Mouse (Mus musculus): ENCODE measurements around the gene Mrpl45.

Mrpl45 gene

DNA sequence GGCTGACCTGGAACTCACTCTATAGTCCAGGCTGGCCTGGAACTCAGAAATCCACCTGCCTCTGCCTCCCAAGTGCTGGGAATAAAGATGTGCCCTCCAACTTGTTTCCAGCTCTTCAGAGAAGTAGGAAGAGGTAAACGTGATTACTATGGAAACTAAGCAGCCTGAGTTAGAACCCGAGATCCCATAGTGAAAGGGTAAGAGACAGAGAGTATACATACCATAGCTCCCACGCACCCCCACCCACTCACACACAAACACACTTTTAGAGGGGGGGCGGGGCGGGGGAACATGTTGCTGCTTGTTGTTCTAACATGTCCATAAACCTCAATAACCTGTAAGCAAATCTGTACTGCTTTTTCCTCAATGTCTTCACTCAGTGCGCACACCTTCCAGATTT, 37.1 kb upstream of the Mrpl45 start:
- Histone ChIP-seq H3K9me3 (ENCODE audit: low read length) (no peaks in the 10 kb centered on the region), H3K36me3 (ENCODE audit: insufficient read depth, low read length) (no peaks in the 10 kb centered on the region), H3K27me3 (ENCODE audit: insufficient read depth, low read length) (no peaks in the 10 kb centered on the region), H3K4me3 (replicated peaks; ENCODE audit: low read length) (peak overlapping the region; percentile 91), H3K4me1 (replicated peaks; ENCODE audit: low read depth, low read length) (peaks cover 77% of the 10 kb centered on the region)
- TF ChIP-seq POU5F1 (IDR thresholded peaks at IDR 0.05; ENCODE audit: borderline replicate concordance, low read length) (no peak), CTCF (conservative IDR thresholded peaks at IDR 0.05; ENCODE audit: low read length) (no peak), NANOG (IDR thresholded peaks at IDR 0.05; ENCODE audit: borderline replicate concordance, low read length) (no peak)

GRCm38 (mm10) chr11:97279040-97279404, 36.5 kb upstream of the Mrpl45 start:
- no peaks in the 10 kb centered on the region for H3K27me3 ChIP-seq (ENCODE audit: insufficient read depth, low read length)
- H3K36me3 ChIP-seq (ENCODE audit: insufficient read depth, low read length) = no peaks in the 10 kb centered on the region
- H3K4me1 ChIP-seq (replicated peaks; ENCODE audit: low read depth, low read length) = peaks cover 81% of the 10 kb centered on the region
- H3K4me3 ChIP-seq (replicated peaks; ENCODE audit: low read length) = peak overlapping the region; percentile 91
- H3K9me3 ChIP-seq (ENCODE audit: low read length) = no peaks in the 10 kb centered on the region
- TF ChIP-seq NANOG (IDR thresholded peaks at IDR 0.05; ENCODE audit: borderline replicate concordance, low read length) = no peak
- no peak for TF ChIP-seq POU5F1 (IDR thresholded peaks at IDR 0.05; ENCODE audit: borderline replicate concordance, low read length)
- TF ChIP-seq CTCF (conservative IDR thresholded peaks at IDR 0.05; ENCODE audit: low read length) = no peak

DNA sequence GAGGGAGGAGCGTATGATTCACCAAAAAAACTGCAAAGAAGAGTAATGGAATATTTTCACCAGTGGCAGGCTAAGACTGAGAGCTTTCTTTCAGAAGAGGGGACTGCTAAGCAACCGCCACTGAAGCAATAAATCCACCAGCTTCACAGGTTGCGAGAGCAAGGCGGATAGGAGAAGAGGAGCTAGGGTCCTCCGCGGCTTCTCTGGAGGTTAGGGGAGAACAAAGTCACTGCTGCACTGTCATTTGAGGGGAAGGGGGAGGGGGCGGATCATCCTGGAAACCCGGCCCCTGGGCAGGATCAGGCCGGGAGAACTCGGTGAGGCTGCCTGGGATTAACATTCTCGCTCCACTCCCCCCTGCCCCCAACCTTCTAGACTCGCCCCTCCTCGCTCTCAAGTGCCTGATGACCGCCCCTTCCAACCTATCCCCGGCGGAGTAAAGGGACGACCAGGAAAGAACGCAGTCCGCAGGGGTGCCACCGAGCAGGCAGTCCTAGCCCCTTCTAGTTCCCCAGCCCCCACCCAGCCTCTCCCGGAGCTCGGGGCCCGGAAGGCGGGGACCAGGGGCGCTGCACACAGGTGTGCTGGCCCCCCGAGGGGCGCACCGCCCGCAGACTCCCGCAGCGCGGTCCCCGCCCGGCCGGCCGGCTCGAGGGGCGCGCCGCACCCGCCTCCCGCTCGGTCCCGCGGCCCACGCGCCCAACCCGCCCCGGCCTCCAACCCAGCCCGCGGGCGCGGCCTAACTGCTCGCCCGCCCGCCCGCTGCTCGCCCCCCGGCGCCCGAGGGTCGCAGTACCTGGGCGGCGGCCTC, 35.9 kb upstream of the Mrpl45 start:
- no peaks in the 10 kb centered on the region for H3K36me3 ChIP-seq (ENCODE audit: insufficient read depth, low read length)
- H3K9me3 ChIP-seq (ENCODE audit: low read length) = no peaks in the 10 kb centered on the region
- H3K27me3 ChIP-seq (ENCODE audit: insufficient read depth, low read length) = no peaks in the 10 kb centered on the region
- H3K4me3 ChIP-seq (replicated peaks; ENCODE audit: low read length) = peak overlapping the region; percentile 91
- TF ChIP-seq NANOG (IDR thresholded peaks at IDR 0.05; ENCODE audit: borderline replicate concordance, low read length) (no peak), CTCF (conservative IDR thresholded peaks at IDR 0.05; ENCODE audit: low read length) (no peak), POU5F1 (IDR thresholded peaks at IDR 0.05; ENCODE audit: borderline replicate concordance, low read length) (no peak)
- H3K4me1 ChIP-seq (replicated peaks; ENCODE audit: low read depth, low read length) = peaks cover 81% of the 10 kb centered on the region

DNA sequence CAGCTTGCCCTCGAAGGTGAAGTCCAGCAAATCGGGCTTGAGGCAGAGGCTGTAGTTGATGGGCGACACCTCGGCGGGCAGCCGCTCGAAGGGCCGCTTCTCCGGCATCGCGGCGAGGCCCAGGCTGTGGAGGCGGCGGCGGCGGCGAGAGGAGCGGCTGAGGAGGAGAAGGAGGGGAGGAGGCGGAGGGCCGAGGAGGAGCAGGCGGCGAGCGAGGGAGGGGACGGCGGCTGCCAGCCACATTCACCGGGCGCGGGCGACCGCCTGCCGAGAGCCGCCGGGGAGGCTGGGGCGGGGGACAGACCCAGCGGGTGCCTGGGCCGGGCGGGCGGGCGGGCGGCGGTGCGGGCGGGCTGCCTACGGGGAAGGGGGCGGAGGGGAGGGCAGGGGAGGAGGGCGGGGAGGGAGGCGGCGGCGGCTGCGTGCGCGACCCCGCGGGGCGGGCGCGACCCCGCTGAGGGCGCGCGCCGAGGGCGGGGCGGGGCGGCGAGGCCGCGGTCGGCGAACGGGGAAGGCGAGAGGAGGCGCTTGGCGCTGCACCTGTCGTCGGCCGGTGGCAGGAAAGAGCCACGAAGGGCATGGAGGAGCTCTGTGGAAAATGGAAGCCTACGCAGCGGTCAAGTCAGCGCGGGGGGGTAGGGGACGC, 35.2 kb upstream of the Mrpl45 start, which contains the start of gene Npepps:
TSS of gene Npepps (minus strand) at position 423 of the 646 bp plus-strand sequence.
- Histone ChIP-seq H3K4me1 (replicated peaks; ENCODE audit: low read depth, low read length) (peaks cover 81% of the 10 kb centered on the region), H3K4me3 (replicated peaks; ENCODE audit: low read length) (peak within 1 kb of the TSS; percentile 91), H3K27me3 (ENCODE audit: insufficient read depth, low read length) (no peaks in the 10 kb centered on the region), H3K9me3 (ENCODE audit: low read length) (no peaks in the 10 kb centered on the region), H3K36me3 (ENCODE audit: insufficient read depth, low read length) (no peaks in the 10 kb centered on the region)
- TF ChIP-seq POU5F1 (IDR thresholded peaks at IDR 0.05; ENCODE audit: borderline replicate concordance, low read length) (no peak), CTCF (conservative IDR thresholded peaks at IDR 0.05; ENCODE audit: low read length) (no peak), NANOG (IDR thresholded peaks at IDR 0.05; ENCODE audit: borderline replicate concordance, low read length) (no peak)

- H3K9me3 ChIP-seq (ENCODE audit: low read length) = no peaks in the 10 kb centered on the region
- no peaks in the 10 kb centered on the region for H3K36me3 ChIP-seq (ENCODE audit: insufficient read depth, low read length)
- peak overlapping the region; percentile 84 for H3K4me3 ChIP-seq (replicated peaks; ENCODE audit: low read length)
- no peaks in the 10 kb centered on the region for H3K27me3 ChIP-seq (ENCODE audit: insufficient read depth, low read length)
- peaks cover 80% of the 10 kb centered on the region for H3K4me1 ChIP-seq (replicated peaks; ENCODE audit: low read depth, low read length)
- no peak for TF ChIP-seq POU5F1 (IDR thresholded peaks at IDR 0.05; ENCODE audit: borderline replicate concordance, low read length)
- no peak for TF ChIP-seq CTCF (conservative IDR thresholded peaks at IDR 0.05; ENCODE audit: low read length)
- no peak for TF ChIP-seq NANOG (IDR thresholded peaks at IDR 0.05; ENCODE audit: borderline replicate concordance, low read length)
These were observed 33.3 kb upstream of the Mrpl45 start for GRCm38 (mm10) chr11:97282179-97282578.

GRCm38 (mm10) chr11:97284854-97285253, 30.7 kb upstream of the Mrpl45 start:
- peaks cover 85% of the 10 kb centered on the region for H3K4me1 ChIP-seq (replicated peaks; ENCODE audit: low read depth, low read length)
- no peak overlapping the region for H3K4me3 ChIP-seq (replicated peaks; ENCODE audit: low read length)
- H3K9me3 ChIP-seq (ENCODE audit: low read length) = no peaks in the 10 kb centered on the region
- no peaks in the 10 kb centered on the region for H3K27me3 ChIP-seq (ENCODE audit: insufficient read depth, low read length)
- TF ChIP-seq NANOG (IDR thresholded peaks at IDR 0.05; ENCODE audit: borderline replicate concordance, low read length) (no peak), CTCF (conservative IDR thresholded peaks at IDR 0.05; ENCODE audit: low read length) (no peak), POU5F1 (IDR thresholded peaks at IDR 0.05; ENCODE audit: borderline replicate concordance, low read length) (no peak)
- H3K36me3 ChIP-seq (ENCODE audit: insufficient read depth, low read length) = no peaks in the 10 kb centered on the region

- no peak for TF ChIP-seq POU5F1 (IDR thresholded peaks at IDR 0.05; ENCODE audit: borderline replicate concordance, low read length)
- TF ChIP-seq NANOG (IDR thresholded peaks at IDR 0.05; ENCODE audit: borderline replicate concordance, low read length) = no peak
- no peaks in the 10 kb centered on the region for H3K36me3 ChIP-seq (ENCODE audit: insufficient read depth, low read length)
- no peaks in the 10 kb centered on the region for H3K9me3 ChIP-seq (ENCODE audit: low read length)
- H3K4me3 ChIP-seq (replicated peaks; ENCODE audit: low read length) = peak overlapping the region; percentile 24
- no peaks in the 10 kb centered on the region for H3K27me3 ChIP-seq (ENCODE audit: insufficient read depth, low read length)
- H3K4me1 ChIP-seq (replicated peaks; ENCODE audit: low read depth, low read length) = peaks cover 95% of the 10 kb centered on the region
These were observed 29.4 kb upstream of the Mrpl45 start for GRCm38 (mm10) chr11:97285852-97286775.

DNA sequence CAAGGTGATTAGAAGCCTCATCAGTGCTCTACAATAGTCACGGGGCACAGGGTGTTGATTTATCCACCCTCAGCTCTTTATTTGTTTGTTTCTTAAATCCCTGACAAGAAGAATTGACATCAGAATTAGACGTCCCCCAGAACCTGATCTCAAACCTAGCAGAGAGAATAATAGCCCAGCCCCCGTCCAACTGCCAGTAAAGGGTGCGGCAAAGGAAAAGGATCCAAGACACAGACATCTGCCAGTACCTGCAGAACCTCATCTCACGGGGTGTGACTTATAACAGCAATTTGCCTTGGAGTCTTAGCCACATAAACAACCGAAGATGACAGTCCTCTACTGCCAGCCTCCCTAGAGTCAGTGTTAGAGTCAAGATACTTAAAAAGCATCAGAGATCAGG, 28.5 kb upstream of the Mrpl45 start:
- Histone ChIP-seq H3K9me3 (ENCODE audit: low read length) (no peaks in the 10 kb centered on the region), H3K36me3 (ENCODE audit: insufficient read depth, low read length) (no peaks in the 10 kb centered on the region), H3K4me1 (replicated peaks; ENCODE audit: low read depth, low read length) (peaks cover 95% of the 10 kb centered on the region), H3K4me3 (replicated peaks; ENCODE audit: low read length) (peak overlapping the region; percentile 50), H3K27me3 (ENCODE audit: insufficient read depth, low read length) (no peaks in the 10 kb centered on the region)
- TF ChIP-seq NANOG (IDR thresholded peaks at IDR 0.05; ENCODE audit: borderline replicate concordance, low read length) = no peak
- TF ChIP-seq POU5F1 (IDR thresholded peaks at IDR 0.05; ENCODE audit: borderline replicate concordance, low read length) = no peak
- TF ChIP-seq CTCF (conservative IDR thresholded peaks at IDR 0.05; ENCODE audit: low read length) = no peak
